ENCODE assay signal across 18 mouse cellular contexts in genomic region chr13:99385911-99386310, GRCm38 (mm10).
"Had no signal": no experiment of that assay in that cellular context is flagged by ENCODE, and none has a peak within 500 bp of the region (broad histone marks: within the 10 kb centered on the region; RNA-seq: fewer than 3 reads in every experiment).

No protein-coding gene starts in this region.

- H3K27ac ChIP-seq: kidney, postnatal 0 days; limb, embryonic 12.5 days; limb, embryonic 15.5 days; liver, embryonic 14.5 days; lung, embryonic 15.5 days; midbrain, embryonic 12.5 days; midbrain, embryonic 15.5 days had no signal

- H3K27me3 ChIP-seq: limb, embryonic 12.5 days; limb, embryonic 15.5 days; lung, embryonic 15.5 days; midbrain, embryonic 12.5 days; midbrain, embryonic 15.5 days had no signal

- H3K9me3 ChIP-seq: limb, embryonic 12.5 days; limb, embryonic 15.5 days; lung, embryonic 15.5 days; midbrain, embryonic 12.5 days; midbrain, embryonic 15.5 days had no signal

- H3K36me3 ChIP-seq: midbrain, embryonic 12.5 days; midbrain, embryonic 15.5 days had no signal

- ATAC-seq: liver, postnatal 0 days; midbrain, embryonic 15.5 days had no signal

- DNase-seq: kidney, adult 2 months; kidney, postnatal 36 days; layer of hippocampus, postnatal 36 days; left cerebral cortex, postnatal 4 days; liver, postnatal 0 days; lung, postnatal 10 days; lung, postnatal 4 days; thymus, adult 2 months; thymus, postnatal 14 days; thymus, postnatal 4 days had no signal

- H3K4me2 ChIP-seq: limb, embryonic 12.5 days; limb, embryonic 15.5 days; liver, embryonic 11.5 days; lung, embryonic 15.5 days; midbrain, embryonic 12.5 days; midbrain, embryonic 15.5 days had no signal

- H3K4me3 ChIP-seq: limb, embryonic 12.5 days; limb, embryonic 15.5 days; lung, embryonic 15.5 days; midbrain, embryonic 12.5 days; midbrain, embryonic 15.5 days had no signal

- H3K9ac ChIP-seq: limb, embryonic 12.5 days; limb, embryonic 15.5 days; liver, embryonic 14.5 days; liver, postnatal 0 days; lung, embryonic 15.5 days; midbrain, embryonic 12.5 days; midbrain, embryonic 15.5 days had no signal

- H3K4me1 ChIP-seq: limb, embryonic 15.5 days; lung, embryonic 15.5 days had no signal
